Mouse (Mus musculus) lung, adult 2 months (tissue): Measurements from ENCODE around the gene Ryr3.

Source experiments
- CTCF ChIP-seq: fragments of 200-500 bp; IDR thresholded peaks from 2 replicates; pipeline ENCODE4 v1.5.1; 2011; ENCODE audit warnings: mild to moderate bottlenecking, low read length, control low read depth; ENCODE audit not compliant: insufficient read depth
- POLR2A ChIP-seq: fragments of 200-500 bp; IDR thresholded peaks from 2 replicates; pipeline ENCODE4 v1.6.1; 2011; ENCODE audit warnings: low read depth, mild to moderate bottlenecking, control low read depth, low read length, borderline replicate concordance; ENCODE audit errors: extremely low read depth

DNA sequence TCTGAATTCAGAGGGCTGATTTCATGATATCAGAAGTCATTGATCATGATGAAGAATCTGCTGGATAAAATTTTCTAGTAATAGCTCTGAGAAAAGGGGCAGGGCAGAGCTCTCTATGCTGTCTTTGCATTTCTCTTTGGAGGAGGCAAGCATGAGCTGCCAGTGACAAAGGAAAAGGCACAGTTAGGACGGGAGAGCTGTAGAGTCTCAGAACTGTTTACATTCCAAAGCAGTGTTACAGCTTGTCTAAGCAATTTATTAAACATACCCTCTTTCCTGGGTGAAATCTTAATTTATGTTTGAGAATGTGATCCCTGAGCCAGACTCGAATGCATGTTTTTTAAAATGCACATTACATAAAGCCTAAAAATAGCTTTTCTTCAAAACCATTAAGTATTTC lies 435.3 kb downstream of the Ryr3 start:
- TF ChIP-seq CTCF (no peak), POLR2A (no peak)
